ENCODE assay signal across 8 mouse cellular contexts in genomic region chr19:7268722-7269090, GRCm38 (mm10). TPM values are rescaled to one million over a fixed set of nuclear protein-coding genes. Genes with fewer than 3 reads are reported as not detected.
DNase-seq lines count a peak whose midpoint lies in the region; ATAC-seq lines count a peak whose summit lies in the region.

No protein-coding gene starts in this region.

- H3K4me2 ChIP-seq in embryonic facial prominence, embryonic 11.5 days (ENCODE audit: low read depth, low read length): peak overlapping the region; percentile 90
- H3K4me2 ChIP-seq in heart, embryonic 11.5 days: peak overlapping the region; percentile 91
- H3K4me2 ChIP-seq in kidney, embryonic 14.5 days (replicated peaks; ENCODE audit: low read depth, low read length): peak overlapping the region; percentile 84
- peak overlapping the region; percentile 88 for H3K4me2 ChIP-seq in neural tube, embryonic 14.5 days (ENCODE audit: low read depth, low read length)

- H3K27ac ChIP-seq in embryonic facial prominence, embryonic 11.5 days (replicated peaks; ENCODE audit: low read depth, low read length): peak overlapping the region; percentile 98
- H3K27ac ChIP-seq in heart, embryonic 11.5 days (ENCODE audit: low read depth, low read length): peak overlapping the region; percentile 92
- peak overlapping the region; percentile 88 for H3K27ac ChIP-seq in kidney, embryonic 14.5 days (ENCODE audit: low read depth, low read length)
- H3K27ac ChIP-seq in neural tube, embryonic 14.5 days (ENCODE audit: low read depth, low read length): peak overlapping the region; percentile 95

- peak overlapping the region; percentile 96 for H3K9ac ChIP-seq in embryonic facial prominence, embryonic 11.5 days (replicated peaks; ENCODE audit: low read length)
- peak overlapping the region; percentile 93 for H3K9ac ChIP-seq in heart, embryonic 11.5 days (ENCODE audit: low read depth, low read length)
- H3K9ac ChIP-seq in kidney, embryonic 14.5 days (ENCODE audit: low read depth, low read length): peak overlapping the region; percentile 95
- peak overlapping the region; percentile 82 for H3K9ac ChIP-seq in neural tube, embryonic 14.5 days (replicated peaks; ENCODE audit: low read depth, low read length)

- H3K27me3 ChIP-seq in embryonic facial prominence, embryonic 11.5 days (ENCODE audit: control insufficient read depth, insufficient read depth, low read length): no peaks in the 10 kb centered on the region
- no peaks in the 10 kb centered on the region for H3K27me3 ChIP-seq in heart, embryonic 11.5 days (ENCODE audit: control insufficient read depth, insufficient read depth, low read length)
- H3K27me3 ChIP-seq in kidney, embryonic 14.5 days (ENCODE audit: control insufficient read depth, insufficient read depth, low read length): no peaks in the 10 kb centered on the region
- H3K27me3 ChIP-seq in neural tube, embryonic 14.5 days (ENCODE audit: control insufficient read depth, insufficient read depth, low read length): no peaks in the 10 kb centered on the region

- peak; percentile 53 to 76 for DNase-seq in CD8-positive naive resting alpha-beta T cell, adult 2 months (ENCODE audit: low read depth in 2 of 2, low spot score in 2 of 2)
- peak; percentile 90 for DNase-seq in adrenal gland, postnatal 14 days
- peak; percentile 89 for DNase-seq in embryonic facial prominence, embryonic 11.5 days (ENCODE audit: low spot score)
- DNase-seq in lung, adult 18-20 months: peak; percentile 60 to 73
- peak; percentile 92 for DNase-seq in thymus, postnatal 25 days

- peaks cover 24% of the 10 kb centered on the region for H3K36me3 ChIP-seq in embryonic facial prominence, embryonic 11.5 days (replicated peaks; ENCODE audit: control insufficient read depth, insufficient read depth, low read depth, low read length)
- H3K36me3 ChIP-seq in heart, embryonic 11.5 days (ENCODE audit: control insufficient read depth, insufficient read depth, low read length): peaks cover 25% of the 10 kb centered on the region
- H3K36me3 ChIP-seq in kidney, embryonic 14.5 days (ENCODE audit: control insufficient read depth, insufficient read depth, low read length): peaks cover 31% of the 10 kb centered on the region
- H3K36me3 ChIP-seq in neural tube, embryonic 14.5 days (ENCODE audit: control insufficient read depth, insufficient read depth, low read length): peaks cover 26% of the 10 kb centered on the region

- no peaks in the 10 kb centered on the region for H3K9me3 ChIP-seq in embryonic facial prominence, embryonic 11.5 days (replicated peaks; ENCODE audit: control insufficient read depth, low read length)
- H3K9me3 ChIP-seq in heart, embryonic 11.5 days (replicated peaks; ENCODE audit: control insufficient read depth, low read length): no peaks in the 10 kb centered on the region
- no peaks in the 10 kb centered on the region for H3K9me3 ChIP-seq in kidney, embryonic 14.5 days (ENCODE audit: control insufficient read depth, low read length)
- no peaks in the 10 kb centered on the region for H3K9me3 ChIP-seq in neural tube, embryonic 14.5 days (ENCODE audit: control insufficient read depth, low read length)

- H3K4me1 ChIP-seq in embryonic facial prominence, embryonic 11.5 days (ENCODE audit: control insufficient read depth, insufficient read depth, low read length): peaks cover 20% of the 10 kb centered on the region
- H3K4me1 ChIP-seq in heart, embryonic 11.5 days (ENCODE audit: control insufficient read depth, insufficient read depth, low read length): peaks cover 46% of the 10 kb centered on the region
- peaks cover 49% of the 10 kb centered on the region for H3K4me1 ChIP-seq in kidney, embryonic 14.5 days (ENCODE audit: control insufficient read depth, insufficient read depth, low read length)
- peaks cover 47% of the 10 kb centered on the region for H3K4me1 ChIP-seq in neural tube, embryonic 14.5 days (ENCODE audit: control insufficient read depth, insufficient read depth, low read length)

- peak overlapping the region; percentile 91 for H3K4me3 ChIP-seq in embryonic facial prominence, embryonic 11.5 days (ENCODE audit: low read depth, low read length)
- H3K4me3 ChIP-seq in heart, embryonic 11.5 days (ENCODE audit: low read depth, low read length): peak overlapping the region; percentile 82
- H3K4me3 ChIP-seq in kidney, embryonic 14.5 days (ENCODE audit: low read length): peak overlapping the region; percentile 84
- peak overlapping the region; percentile 77 for H3K4me3 ChIP-seq in neural tube, embryonic 14.5 days (ENCODE audit: low read depth, low read length)

- ATAC-seq in embryonic facial prominence, embryonic 11.5 days (replicated peaks; ENCODE audit: insufficient number of reproducible peaks, low FRiP score, low TSS enrichment, low read depth): peak; percentile 19; the same call in 1 of the 2 replicates
- ATAC-seq in heart, embryonic 11.5 days (replicated peaks; ENCODE audit: insufficient number of reproducible peaks, low FRiP score, low TSS enrichment): no peak
- ATAC-seq in kidney, embryonic 14.5 days (ENCODE audit: low FRiP score, low TSS enrichment): peak; percentile 14; the same call in 1 of the 2 replicates
- ATAC-seq in neural tube, embryonic 14.5 days (ENCODE audit: low read depth): peak; percentile 26

- WGBS in embryonic facial prominence, embryonic 11.5 days: 1% methylated on average over 30 of the region's 30 CpGs
- WGBS in heart, embryonic 11.5 days (ENCODE audit: insufficient replicate concordance): 0% methylated on average over 30 of the region's 30 CpGs
- 0% methylated on average over 30 of the region's 30 CpGs for WGBS in kidney, embryonic 14.5 days
- WGBS in neural tube, embryonic 14.5 days: under 1% methylated on average over 29 of the region's 30 CpGs

RNA-seq across cellular contexts. Expression of gene Rcor2, which starts 1.6 kb away (rescaled TPM):
- 3.4 and 4.1 TPM in 2 replicates for total RNA-seq in adrenal gland, postnatal 14 days (2021)
- polyA plus RNA-seq in embryonic facial prominence, embryonic 11.5 days (2014; fragmentation: Nextera tagmentation; extraction: Ambion mirVana): 17.6 and 18.8 TPM in 2 replicates
- 8.4 and 9.5 TPM in 2 replicates for polyA plus RNA-seq in heart, embryonic 11.5 days (2014; fragmentation: Nextera tagmentation; extraction: Ambion mirVana)
- 9.8 and 16.0 TPM in 2 replicates for polyA plus RNA-seq in kidney, embryonic 14.5 days (2014; fragmentation: Nextera tagmentation; extraction: Ambion mirVana)
- 8.4 and 10.8 TPM in 2 replicates for polyA plus RNA-seq in neural tube, embryonic 14.5 days (2014; fragmentation: Nextera tagmentation; extraction: Ambion mirVana)

RNA-seq across cellular contexts. Expression of gene Naa40, which starts 27.7 kb away (rescaled TPM):
- 27.9 and 30.6 TPM in 2 replicates for total RNA-seq in adrenal gland, postnatal 14 days (2021)
- 82.9 and 88.0 TPM in 2 replicates for polyA plus RNA-seq in embryonic facial prominence, embryonic 11.5 days (2014; fragmentation: Nextera tagmentation; extraction: Ambion mirVana)
- 62.1 and 68.6 TPM in 2 replicates for polyA plus RNA-seq in heart, embryonic 11.5 days (2014; fragmentation: Nextera tagmentation; extraction: Ambion mirVana)
- 57.8 and 90.7 TPM in 2 replicates for polyA plus RNA-seq in kidney, embryonic 14.5 days (2014; fragmentation: Nextera tagmentation; extraction: Ambion mirVana)
- polyA plus RNA-seq in neural tube, embryonic 14.5 days (2014; fragmentation: Nextera tagmentation; extraction: Ambion mirVana): 68.7 and 71.3 TPM in 2 replicates

RNA-seq across cellular contexts. Expression of gene Cox8a, which starts 51.3 kb away (rescaled TPM):
- total RNA-seq in adrenal gland, postnatal 14 days (2021): 1,334 and 1,491 TPM in 2 replicates
- 741 and 769 TPM in 2 replicates for polyA plus RNA-seq in embryonic facial prominence, embryonic 11.5 days (2014; fragmentation: Nextera tagmentation; extraction: Ambion mirVana)
- polyA plus RNA-seq in heart, embryonic 11.5 days (2014; fragmentation: Nextera tagmentation; extraction: Ambion mirVana): 1,752 and 1,771 TPM in 2 replicates
- polyA plus RNA-seq in kidney, embryonic 14.5 days (2014; fragmentation: Nextera tagmentation; extraction: Ambion mirVana): 1,171 and 1,487 TPM in 2 replicates
- polyA plus RNA-seq in neural tube, embryonic 14.5 days (2014; fragmentation: Nextera tagmentation; extraction: Ambion mirVana): 1,130 and 1,330 TPM in 2 replicates
